Mouse (Mus musculus) lung, postnatal 0 days (tissue): ENCODE measurements at regions not wholly inside any gene's neighbourhood (a gene's known extent, or its start where the extent isn't known, plus 50 kb on each side); places are given as distances from the start of the nearest gene placed in this dataset.

Source experiments
- ATAC-seq: fragments of 200-750 bp; cut with Nextera tagmentation; 2 replicates; pipeline ENCODE4 v1.8.0; 2017; ENCODE audit warnings: moderate library complexity
- DNase-seq: peaks from one replicate; pipeline ENCODE4 v3.0.0-alpha.2; 2016; ENCODE audit warnings: low spot score
- H3K27ac ChIP-seq: fragments of 300-500 bp; sonication (generic); 2 replicates; pipeline ENCODE4 v1.5.1; 2014; ENCODE audit warnings: antibody characterized with exemption, mild to moderate bottlenecking, low read length, mixed read lengths
- H3K27me3 ChIP-seq: fragments of 300-500 bp; sonication (generic); replicated peaks from 2 replicates; pipeline ENCODE4 v1.6.1; 2014; ENCODE audit warnings: low read length, mixed read lengths; ENCODE audit not compliant: insufficient read depth
- H3K36me3 ChIP-seq: fragments of 300-500 bp; sonication (generic); 2 replicates; pipeline ENCODE4 v1.6.1; 2014; ENCODE audit warnings: low read length, mixed read lengths; ENCODE audit not compliant: insufficient read depth
- H3K4me1 ChIP-seq: fragments of 300-500 bp; sonication (generic); 2 replicates; pipeline ENCODE4 v1.6.1; 2014; ENCODE audit warnings: antibody characterized with exemption, low read depth, low read length, mixed read lengths; ENCODE audit not compliant: insufficient read depth
- H3K4me2 ChIP-seq: fragments of 300-500 bp; sonication (generic); replicated peaks from 2 replicates; pipeline ENCODE4 v1.6.1; 2014; ENCODE audit warnings: low read depth, mild to moderate bottlenecking, low read length, moderate library complexity, mixed read lengths
- H3K4me3 ChIP-seq: fragments of 300-500 bp; sonication (generic); 2 replicates; pipeline ENCODE4 v1.5.1; 2014; ENCODE audit warnings: low read depth, low read length
- H3K9ac ChIP-seq: fragments of 300-500 bp; sonication (generic); replicated peaks from 2 replicates; pipeline ENCODE4 v1.6.1; 2014; ENCODE audit warnings: low read depth, mild to moderate bottlenecking
- H3K9me3 ChIP-seq: fragments of 300-500 bp; sonication (generic); 2 replicates; pipeline ENCODE4 v1.6.1; 2016; ENCODE audit warnings: low read length, mixed read lengths
- CTCF ChIP-seq: IDR thresholded peaks from 2 replicates; pipeline ENCODE4 v1.5.1; 2016; ENCODE audit warnings: antibody characterized with exemption, mild to moderate bottlenecking
- EP300 ChIP-seq: IDR thresholded peaks from 2 replicates; pipeline ENCODE4 v1.6.1; 2016; ENCODE audit warnings: antibody characterized with exemption, mild to moderate bottlenecking, control low read depth
- WGBS: fragments of 180-500 bp; shearing (Covaris S2); extraction: QIAGEN DNeasy Blood & Tissue Kit; methylation state at CpG from one replicate; pipeline ENCODE4 v1.1.7; 2014; 5-methylcytosine and 5-hydroxymethylcytosine counted together

- no peak for DNase-seq
- Histone ChIP-seq H3K4me3 (no peak overlapping the region), H3K27me3 (no peaks in the 10 kb centered on the region), H3K27ac (no peak overlapping the region), H3K9ac (no peak overlapping the region), H3K9me3 (no peaks in the 10 kb centered on the region), H3K4me2 (no peak overlapping the region), H3K36me3 (no peaks in the 10 kb centered on the region), H3K4me1 (no peaks in the 10 kb centered on the region)
- ATAC-seq = no peak
- TF ChIP-seq CTCF = no peak
- TF ChIP-seq EP300 = no peak
- WGBS = 87% methylated on average over 2 of the region's 2 CpGs
These were observed 54.1 kb downstream of the Nog start for GRCm38 (mm10) chr11:89247991-89248390.

DNA sequence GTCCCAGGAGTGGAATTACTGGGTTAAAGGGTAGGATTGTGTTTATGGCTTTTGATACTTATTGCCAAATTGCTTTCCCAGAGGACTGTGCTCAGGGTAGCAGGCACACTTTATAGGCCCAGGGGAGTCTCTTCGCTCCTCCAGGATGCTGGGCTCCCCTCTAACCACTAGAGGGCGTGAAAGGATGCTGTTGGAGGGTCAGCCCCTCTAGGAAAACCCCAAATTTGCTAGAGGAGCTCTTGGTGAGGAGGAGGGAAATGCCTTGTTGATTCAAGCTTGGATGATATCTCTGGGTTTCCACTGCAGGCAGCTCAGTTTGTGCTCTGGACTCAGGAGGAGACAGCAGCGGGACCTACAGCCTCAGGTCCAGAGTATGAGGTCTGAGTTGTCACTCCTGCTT is 58.8 kb downstream of the Nog start:
- no peak overlapping the region for H3K9ac ChIP-seq
- H3K4me2 ChIP-seq = no peak overlapping the region
- H3K4me3 ChIP-seq = no peak overlapping the region
- H3K27ac ChIP-seq = no peak overlapping the region
- no peaks in the 10 kb centered on the region for H3K36me3 ChIP-seq
- H3K4me1 ChIP-seq = no peaks in the 10 kb centered on the region
- TF ChIP-seq CTCF (peak; percentile 68), EP300 (no peak)
- DNase-seq (peak; percentile 19), ATAC-seq (no peak)
- H3K9me3 ChIP-seq = no peaks in the 10 kb centered on the region
- no peaks in the 10 kb centered on the region for H3K27me3 ChIP-seq
- 21% methylated on average over 3 of the region's 3 CpGs for WGBS

GRCm38 (mm10) chr11:89242130-89242529 is 60.0 kb downstream of the Nog start:
- Histone ChIP-seq H3K4me1 (no peaks in the 10 kb centered on the region), H3K9me3 (no peaks in the 10 kb centered on the region), H3K36me3 (no peaks in the 10 kb centered on the region), H3K27me3 (no peaks in the 10 kb centered on the region), H3K27ac (no peak overlapping the region), H3K4me3 (no peak overlapping the region), H3K4me2 (no peak overlapping the region), H3K9ac (no peak overlapping the region)
- TF ChIP-seq EP300 = no peak
- no peak for TF ChIP-seq CTCF
- ATAC-seq = no peak
- WGBS = 72% methylated on average over 2 of the region's 2 CpGs
- no peak for DNase-seq

GRCm38 (mm10) chr11:89239891-89240290 is 62.2 kb downstream of the Nog start:
- H3K4me2 ChIP-seq = no peak overlapping the region
- H3K27ac ChIP-seq = no peak overlapping the region
- ATAC-seq (no peak), DNase-seq (no peak)
- H3K4me1 ChIP-seq = no peaks in the 10 kb centered on the region
- no peaks in the 10 kb centered on the region for H3K27me3 ChIP-seq
- TF ChIP-seq CTCF = no peak
- no peak for TF ChIP-seq EP300
- no peaks in the 10 kb centered on the region for H3K36me3 ChIP-seq
- no peaks in the 10 kb centered on the region for H3K9me3 ChIP-seq
- no peak overlapping the region for H3K9ac ChIP-seq
- no peak overlapping the region for H3K4me3 ChIP-seq
- 15% methylated on average over 9 of the region's 9 CpGs for WGBS

DNA sequence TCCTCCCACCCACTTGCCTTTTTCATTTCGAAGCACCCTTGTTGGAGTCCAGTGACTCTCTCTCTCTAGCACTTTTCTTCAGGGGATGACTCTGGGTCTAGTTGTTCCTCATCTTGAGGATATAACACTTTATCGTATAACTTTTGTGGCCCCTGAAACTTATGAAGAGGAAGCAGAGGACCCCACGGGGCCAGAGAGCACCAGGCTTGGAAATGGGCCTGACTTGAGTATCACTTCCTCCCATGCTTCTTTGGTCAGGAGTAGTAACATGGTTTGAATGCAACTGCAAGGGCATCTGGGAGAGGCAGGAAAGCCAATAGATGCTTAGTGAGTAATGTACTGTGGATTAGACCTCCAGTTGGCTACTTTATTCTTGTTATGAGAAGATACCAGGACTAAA is 65.2 kb downstream of the Nog start:
- DNase-seq (no peak), ATAC-seq (no peak)
- Histone ChIP-seq H3K36me3 (no peaks in the 10 kb centered on the region), H3K27ac (no peak overlapping the region), H3K27me3 (no peaks in the 10 kb centered on the region), H3K4me1 (no peaks in the 10 kb centered on the region), H3K4me3 (no peak overlapping the region), H3K9me3 (no peaks in the 10 kb centered on the region), H3K9ac (no peak overlapping the region), H3K4me2 (no peak overlapping the region)
- TF ChIP-seq EP300 (no peak), CTCF (no peak)
- 86% methylated on average over 3 of the region's 3 CpGs for WGBS

DNA sequence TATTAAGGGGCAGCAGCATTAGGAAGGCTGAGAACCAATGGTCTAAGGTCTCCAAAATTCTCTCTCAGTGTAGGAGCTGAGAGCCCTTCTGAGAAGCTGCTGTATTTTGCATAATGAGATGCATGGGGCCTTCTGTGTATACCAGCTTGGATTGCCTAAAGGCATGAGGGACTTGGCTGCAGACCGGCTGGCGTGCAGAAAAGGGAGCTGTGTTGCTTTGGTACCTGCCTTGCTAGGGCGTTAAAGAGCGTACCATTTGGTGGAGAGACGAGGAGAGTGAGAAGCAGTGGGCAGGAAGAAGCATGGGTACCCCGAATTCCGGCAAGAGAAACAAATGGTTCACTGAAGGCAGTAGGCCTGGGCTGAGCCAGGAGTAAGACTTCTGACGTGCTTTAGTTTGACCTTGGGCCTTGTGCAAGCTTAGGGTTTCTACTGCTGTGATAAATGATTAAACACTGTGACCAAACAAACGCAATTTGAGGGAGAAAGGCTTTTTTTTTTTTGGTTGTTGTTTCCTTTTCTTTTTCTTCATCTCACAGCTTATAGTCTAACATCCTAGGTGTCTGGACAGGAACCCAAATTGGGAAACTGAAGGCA is 69.2 kb downstream of the Nog start:
- Histone ChIP-seq H3K4me1 (no peaks in the 10 kb centered on the region), H3K27ac (no peak overlapping the region), H3K9ac (no peak overlapping the region), H3K27me3 (no peaks in the 10 kb centered on the region), H3K4me2 (no peak overlapping the region), H3K36me3 (no peaks in the 10 kb centered on the region), H3K9me3 (no peaks in the 10 kb centered on the region), H3K4me3 (no peak overlapping the region)
- TF ChIP-seq EP300 (no peak), CTCF (no peak)
- 64% methylated on average over 9 of the region's 9 CpGs for WGBS
- DNase-seq = no peak
- ATAC-seq = no peak

DNA sequence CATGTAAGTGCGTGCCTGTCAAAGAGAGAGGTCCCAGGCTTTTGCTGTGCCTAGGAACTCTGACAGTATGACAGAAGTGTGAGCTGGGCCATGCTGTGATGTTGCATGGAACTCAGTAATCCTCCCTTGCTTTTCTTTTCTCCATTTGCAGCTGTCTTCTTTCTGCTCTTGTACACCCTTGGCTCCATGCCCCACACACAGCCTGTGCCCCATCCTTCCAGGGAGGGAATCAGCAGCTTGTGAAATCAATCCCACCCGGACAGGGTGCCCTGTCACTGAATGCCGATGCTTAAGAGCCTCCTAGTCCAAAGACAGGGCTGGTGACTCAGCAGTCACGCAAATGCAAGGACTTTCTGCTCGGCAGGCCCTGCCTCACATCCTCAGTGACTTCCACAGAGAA is 72.4 kb downstream of the Nog start:
- no peaks in the 10 kb centered on the region for H3K27me3 ChIP-seq
- H3K4me2 ChIP-seq = no peak overlapping the region
- no peak overlapping the region for H3K27ac ChIP-seq
- ATAC-seq (peak; percentile 72), DNase-seq (peak; percentile 69)
- H3K4me1 ChIP-seq = no peaks in the 10 kb centered on the region
- H3K36me3 ChIP-seq = no peaks in the 10 kb centered on the region
- H3K9me3 ChIP-seq = no peaks in the 10 kb centered on the region
- no peak overlapping the region for H3K4me3 ChIP-seq
- H3K9ac ChIP-seq = no peak overlapping the region
- TF ChIP-seq CTCF (no peak), EP300 (no peak)
- WGBS = 40% methylated on average over 5 of the region's 5 CpGs
